Mouse (Mus musculus) adrenal gland, postnatal 14 days (tissue): ENCODE results near the gene Zfp146. TPM values are rescaled to one million over a fixed set of nuclear protein-coding genes. Genes with fewer than 3 reads are reported as not detected.
A peak's percentile ranks its signal among the peaks of the same experiment; 100 is the strongest.
"Not testable (repeated sequence)": the region's sequence is repeated elsewhere in the genome, so short reads cannot be mapped to it uniquely, and the experiment has no call there.

Experiments used
- DNase-seq: peaks from one replicate; pipeline ENCODE4 v3.0.0; 2021; ENCODE audit warnings: mixed read lengths
- total RNA-seq: library from RNA; stranded (reverse); gene quantifications from 2 replicates; pipeline ENCODE4 v1.2.3, GENCODE M21; 2021

Gene Zfp146
- total RNA-seq, 1 experiment from 2014 or later, result 57.8 TPM

GRCm38 (mm10) chr7:30192088-30192487 lies 22.5 kb upstream of the Zfp146 start:
- no peak for DNase-seq

DNA sequence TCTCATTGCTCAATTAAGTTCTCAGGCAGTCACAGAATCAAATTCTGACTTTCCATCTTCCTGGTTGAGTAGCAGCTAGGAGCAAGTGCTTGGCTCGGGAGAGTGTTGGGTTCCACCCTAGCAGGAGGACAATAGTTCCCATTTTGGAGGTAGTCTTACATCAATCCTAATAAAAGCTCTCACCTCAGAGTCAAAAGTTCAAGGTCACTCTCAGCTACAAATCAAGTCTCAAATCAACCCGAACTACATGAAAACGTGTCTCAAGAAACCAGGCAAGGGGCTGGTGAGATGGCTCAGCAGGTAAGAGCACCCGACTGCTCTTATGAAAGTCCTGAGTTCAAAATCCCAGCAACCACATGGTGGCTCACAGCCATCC lies 19.6 kb upstream of the Zfp146 start:
- DNase-seq, result no peak

DNA sequence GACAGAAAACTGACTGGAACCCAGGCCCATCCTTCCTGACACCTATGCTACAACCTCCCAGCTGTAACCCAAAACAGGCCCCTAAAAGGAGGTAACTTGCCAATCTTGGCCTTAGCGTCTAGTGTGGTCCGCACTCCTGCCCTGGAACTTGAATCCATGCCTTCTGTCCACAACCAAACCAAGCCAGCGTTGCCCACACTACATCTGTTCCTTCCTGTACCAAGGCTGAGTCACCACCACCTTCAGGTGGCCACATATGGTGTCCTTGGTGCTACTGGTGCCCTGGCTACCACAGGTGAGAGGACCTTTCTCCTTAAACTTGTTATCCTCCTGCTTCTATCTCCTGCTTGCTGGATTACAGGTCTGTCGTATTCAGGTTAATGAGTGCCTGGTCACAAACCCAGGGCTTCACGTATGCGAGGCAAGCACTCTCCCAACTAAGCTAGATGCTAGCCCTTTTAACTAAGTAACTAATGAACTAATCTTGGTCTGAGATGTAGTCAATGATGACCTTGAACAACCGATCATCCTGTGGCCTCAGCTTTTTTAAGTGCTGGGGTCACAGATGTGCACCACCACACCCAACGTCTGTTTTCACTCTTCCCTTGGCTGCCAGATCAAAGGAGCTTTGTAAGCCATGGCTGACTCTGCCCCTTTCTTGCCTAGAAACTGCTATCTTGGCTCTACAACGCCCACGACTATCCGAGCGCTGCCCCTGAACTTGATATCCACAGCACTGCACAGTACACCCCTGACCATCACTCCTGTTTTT lies 19.0 kb upstream of the Zfp146 start:
- DNase-seq, result no peak

DNA sequence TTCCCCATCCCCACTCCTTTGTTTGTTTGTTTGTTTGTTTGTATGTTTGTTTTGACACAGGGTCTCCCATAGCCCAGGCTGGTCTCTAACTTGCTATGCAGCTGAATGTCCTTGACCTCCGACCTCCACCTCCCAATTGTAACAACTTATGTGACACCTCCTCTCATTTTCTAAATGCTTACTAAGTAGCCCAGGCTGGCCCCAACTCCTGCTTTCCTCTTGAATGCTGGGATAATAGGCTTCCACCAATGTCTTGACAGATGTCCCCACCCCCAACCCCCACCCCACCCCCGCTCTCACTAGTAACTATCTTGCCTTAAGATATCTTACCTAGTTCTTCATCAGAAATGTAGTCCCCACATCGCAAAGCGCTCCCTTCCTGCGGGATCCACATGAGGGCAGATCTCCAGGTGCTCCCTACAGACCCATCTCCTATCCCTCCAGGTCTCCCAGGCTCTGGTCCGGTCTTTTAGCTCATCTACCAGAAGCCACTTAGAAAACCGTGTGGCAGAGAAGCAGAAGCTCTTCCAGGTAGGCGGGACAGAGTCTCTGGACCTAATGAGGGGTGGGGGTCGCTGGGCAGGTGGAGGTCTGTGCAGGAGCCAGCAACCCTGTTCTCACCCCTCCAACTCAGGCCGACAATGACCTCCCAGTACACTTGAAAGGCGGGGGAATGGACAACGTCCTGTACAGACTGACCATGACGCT lies 15.2 kb upstream of the Zfp146 start:
- DNase-seq, result peak; percentile 26

DNA sequence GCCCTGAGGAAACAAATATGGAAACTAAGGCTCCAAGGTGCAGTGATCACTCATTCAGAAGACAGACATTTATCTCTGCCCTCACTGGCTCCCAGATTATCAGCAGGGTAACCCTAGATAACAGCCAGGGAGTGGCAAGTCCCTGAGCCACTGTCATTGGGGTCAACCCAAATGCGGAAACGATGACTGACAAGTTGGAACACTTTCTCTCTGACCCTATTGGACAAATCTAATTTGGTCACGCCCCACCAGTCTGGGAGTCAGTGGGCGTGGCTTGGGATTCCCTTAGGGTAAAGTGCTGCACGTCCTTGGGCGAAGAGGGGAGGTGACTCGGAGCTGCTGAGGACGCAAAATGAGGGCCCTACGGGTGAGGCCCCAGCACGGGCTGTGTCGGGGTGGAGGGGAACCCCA lies 14.3 kb upstream of the Zfp146 start, which contains the start of gene Cox7a1:
Gene Cox7a1, plus strand, starts transcription at position 266 of the 411 bp plus-strand sequence.
- DNase-seq, result peak; percentile 94

- not testable (repeated sequence) for DNase-seq
These were observed 13.6 kb upstream of the Zfp146 start for GRCm38 (mm10) chr7:30183189-30183588.

DNA sequence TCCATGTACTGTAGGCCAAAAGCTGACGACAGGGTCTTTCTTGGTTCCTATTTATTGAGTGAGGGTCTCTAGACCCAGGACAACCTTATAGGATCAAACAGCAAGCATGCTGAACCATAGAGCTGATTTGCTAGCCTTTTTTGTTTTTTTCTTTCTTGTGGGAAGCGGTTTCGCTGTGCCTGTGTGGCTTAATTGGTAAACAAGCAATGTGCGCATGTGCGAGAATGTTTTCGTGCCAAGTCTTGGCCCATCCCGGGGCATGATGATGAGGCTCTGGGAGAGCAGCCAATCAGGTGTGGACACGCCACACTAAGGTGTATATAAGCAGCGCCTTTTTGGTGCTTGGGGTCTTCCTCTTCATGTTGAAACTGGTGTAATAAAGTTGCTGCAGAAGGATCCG lies 12.4 kb upstream of the Zfp146 start:
- DNase-seq, result not testable (repeated sequence)

GRCm38 (mm10) chr7:30181308-30181707 lies 11.8 kb upstream of the Zfp146 start:
- peak; percentile 83 for DNase-seq

- no peak for DNase-seq
These were observed 8.7 kb upstream of the Zfp146 start for GRCm38 (mm10) chr7:30178256-30178655.

GRCm38 (mm10) chr7:30176474-30176873 lies 6.9 kb upstream of the Zfp146 start:
- DNase-seq, result no peak

GRCm38 (mm10) chr7:30170283-30170951 lies 867 bp upstream of the Zfp146 start:
- no peak for DNase-seq

GRCm38 (mm10) chr7:30168914-30169582 lies 502 bp downstream of the Zfp146 start:
- no peak for DNase-seq

DNA sequence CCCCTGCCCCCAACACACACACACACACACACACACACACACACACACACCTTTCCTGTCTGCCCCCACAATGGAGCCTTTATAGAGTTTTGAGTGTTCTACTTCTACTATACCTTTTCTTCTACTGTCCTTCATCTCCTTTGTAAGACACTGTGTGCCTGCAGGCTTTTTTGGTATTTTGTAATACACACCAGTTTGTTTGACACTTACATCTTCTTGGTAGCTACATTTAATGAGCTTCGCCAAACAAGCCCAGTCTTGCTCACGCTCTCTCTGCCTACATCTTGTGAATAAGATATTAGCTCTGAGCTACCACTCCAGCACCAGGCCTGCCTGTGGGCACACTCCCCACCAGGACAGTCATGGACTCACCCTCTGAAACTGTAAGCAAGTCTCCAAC lies 4.8 kb downstream of the Zfp146 start:
- no peak for DNase-seq

DNA sequence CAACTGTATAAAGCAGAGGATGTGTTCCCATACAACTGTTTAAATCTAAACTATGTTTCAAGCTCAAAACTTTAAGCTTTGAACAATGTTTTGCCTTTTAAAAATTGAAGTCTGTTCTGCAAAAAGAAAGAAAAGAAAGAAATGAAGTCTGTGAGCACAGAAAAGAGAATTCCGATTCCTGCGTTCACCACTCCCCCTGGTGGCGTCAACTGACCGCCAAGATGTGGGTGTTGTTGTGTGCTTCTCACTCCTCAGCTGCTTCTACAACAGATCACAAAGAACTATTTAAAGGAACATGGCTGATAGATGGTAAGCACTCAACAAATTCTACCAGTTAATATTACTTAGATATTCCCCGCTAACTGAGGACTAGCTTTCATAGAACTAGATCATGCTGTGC lies 6.4 kb downstream of the Zfp146 start:
- no peak for DNase-seq

- no peak for DNase-seq
These were observed 14.0 kb downstream of the Zfp146 start for GRCm38 (mm10) chr7:30155507-30155906.

GRCm38 (mm10) chr7:30154040-30154439 lies 15.5 kb downstream of the Zfp146 start:
- no peak for DNase-seq

DNA sequence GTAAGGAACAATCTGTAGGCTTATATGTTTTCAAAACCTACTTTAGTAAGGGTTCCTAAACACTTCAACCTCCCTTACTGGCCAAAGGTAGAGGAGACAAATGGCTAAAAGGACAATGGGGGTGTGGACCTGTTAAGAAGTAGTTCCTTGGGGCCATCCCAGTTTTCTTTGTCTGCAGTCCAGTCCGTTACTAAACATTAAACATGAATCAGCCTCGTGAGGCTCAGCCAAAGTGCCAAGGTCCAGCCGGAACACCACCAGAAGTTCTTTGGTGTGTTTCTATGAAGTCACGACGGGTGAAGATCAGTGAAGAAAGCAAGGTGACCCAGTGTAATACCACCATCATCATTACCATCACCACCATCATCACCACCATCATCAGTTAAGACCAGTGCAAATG lies 22.5 kb downstream of the Zfp146 start:
- DNase-seq, result no peak

- peak; percentile 80 for DNase-seq
These were observed 25.9 kb downstream of the Zfp146 start for GRCm38 (mm10) chr7:30143555-30144209.

GRCm38 (mm10) chr7:30143170-30143554 lies 26.4 kb downstream of the Zfp146 start:
- no peak for DNase-seq

DNA sequence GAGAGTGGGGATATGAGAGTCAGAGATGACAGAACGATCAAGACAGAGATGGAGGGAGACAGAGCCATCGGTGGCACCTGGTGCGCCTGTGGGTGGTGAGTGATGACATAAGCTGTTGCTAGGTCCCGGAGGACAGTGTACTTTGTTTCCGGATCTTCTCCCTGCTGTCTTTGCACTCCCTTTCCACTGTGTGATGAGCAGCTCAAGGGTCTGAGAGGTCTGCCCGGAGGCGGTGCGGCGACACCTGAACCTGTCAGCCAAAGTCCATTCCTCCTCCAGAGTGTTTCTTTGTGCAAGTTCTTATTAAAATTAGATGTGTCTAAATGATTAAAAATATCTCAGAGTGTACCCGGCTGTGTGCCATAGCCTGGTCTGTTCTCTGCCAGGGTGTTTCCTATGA lies 32.7 kb downstream of the Zfp146 start:
- DNase-seq, result no peak

- DNase-seq, result no peak
These were observed 37.2 kb downstream of the Zfp146 start for GRCm38 (mm10) chr7:30132396-30132795.

DNA sequence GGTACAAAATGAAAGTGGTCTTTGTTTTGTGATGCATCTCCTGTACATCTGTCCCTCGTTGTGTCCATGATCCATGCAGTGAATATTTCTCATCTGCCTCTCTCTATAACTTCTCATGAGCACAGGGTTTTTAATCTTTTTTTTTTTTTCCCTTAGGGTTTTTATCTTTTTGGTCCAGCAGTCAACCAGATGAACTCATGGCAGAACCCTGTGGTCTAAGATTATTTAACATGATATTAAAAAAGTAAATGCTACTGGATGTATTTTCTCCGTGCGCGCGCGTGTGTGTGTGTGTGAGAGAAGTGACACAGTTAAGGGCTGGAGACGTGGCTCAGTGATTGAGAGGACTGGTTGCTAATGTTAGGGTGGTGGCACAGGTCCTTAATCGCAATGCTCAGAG lies 39.6 kb downstream of the Zfp146 start:
- no peak for DNase-seq
